Mouse (Mus musculus) testis, postnatal 10 days (tissue): ENCODE data around the gene Krt15.

ENCODE experiments used
- DNase-seq: peaks from one replicate; pipeline ENCODE4 v3.0.0; 2021; ENCODE audit warnings: low spot score

The Krt15 gene

DNA sequence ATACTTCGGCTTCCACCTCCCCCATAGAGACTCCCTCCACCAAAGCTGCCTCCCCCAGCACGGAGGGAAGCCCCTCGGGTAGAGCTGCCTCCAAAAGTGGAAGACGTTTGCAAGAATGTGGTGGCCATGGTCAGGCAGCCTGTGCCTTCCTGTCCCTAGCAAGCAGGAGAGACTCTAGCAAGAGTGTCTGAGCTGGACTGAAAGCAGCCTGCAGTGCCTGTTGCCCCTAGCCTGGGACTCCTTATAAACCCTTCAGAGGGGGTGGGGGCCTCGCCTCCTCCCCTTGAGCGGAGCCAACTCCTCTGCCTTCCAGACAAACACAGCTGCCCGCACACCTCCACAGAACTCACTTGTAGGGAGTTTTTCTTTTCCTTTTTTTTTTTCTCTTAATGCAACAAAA is at the start of gene Krt15:
Krt15 (minus strand) TSS at position 198 of the 400 bp plus-strand sequence.
- no peak for DNase-seq

- DNase-seq = no peak
Measured at GRCm38 (mm10) chr11:100181725-100182124, 46.0 kb upstream of the Krt15 start.

- no peak for DNase-seq
Measured at GRCm38 (mm10) chr11:100179260-100179659, 43.5 kb upstream of the Krt15 start.

- DNase-seq = no peak
Measured at GRCm38 (mm10) chr11:100178307-100178706, 42.6 kb upstream of the Krt15 start.

DNA sequence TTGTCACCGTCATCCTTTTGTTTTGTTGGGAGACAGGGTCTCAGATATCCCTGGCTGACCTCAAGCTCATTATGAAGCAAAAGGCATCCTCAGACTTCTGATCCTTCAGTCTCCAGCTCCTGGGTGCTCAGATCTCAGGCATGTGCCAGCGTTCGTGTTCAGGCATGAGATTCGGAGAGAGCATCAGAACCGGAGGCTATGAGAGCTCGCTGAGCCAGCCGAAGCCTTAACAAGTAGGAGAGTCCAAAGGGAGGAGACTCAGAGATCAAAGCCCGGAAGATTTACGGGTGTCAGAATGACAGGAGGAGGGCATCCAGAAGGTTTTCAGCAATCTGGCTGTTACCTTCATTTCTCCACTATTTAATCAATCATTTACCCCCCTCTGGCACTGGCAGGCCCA is 41.1 kb upstream of the Krt15 start:
- no peak for DNase-seq

- peak; percentile 92 for DNase-seq
Measured at GRCm38 (mm10) chr11:100168765-100169762, 33.3 kb upstream of the Krt15 start.

DNA sequence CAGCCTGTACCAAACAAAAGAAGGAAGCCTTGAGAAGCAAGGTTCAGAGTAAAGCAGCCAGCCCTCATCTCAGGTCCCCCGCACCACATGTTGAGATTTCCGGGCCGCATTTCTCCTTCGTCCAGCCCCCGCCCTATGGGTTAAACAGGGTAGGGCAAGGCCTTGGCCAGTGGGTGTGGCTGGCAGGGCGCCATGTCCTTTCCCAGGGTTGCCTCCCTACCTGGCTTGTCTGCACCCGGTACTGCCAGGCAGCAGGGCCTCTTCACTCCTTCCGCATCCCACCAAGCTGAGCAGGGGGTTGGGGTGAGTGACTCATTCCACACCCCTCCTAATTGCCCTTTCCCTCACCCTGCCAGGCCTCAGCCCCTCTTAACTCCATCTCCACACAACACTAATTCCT is 32.3 kb upstream of the Krt15 start:
- DNase-seq = peak; percentile 72

DNA sequence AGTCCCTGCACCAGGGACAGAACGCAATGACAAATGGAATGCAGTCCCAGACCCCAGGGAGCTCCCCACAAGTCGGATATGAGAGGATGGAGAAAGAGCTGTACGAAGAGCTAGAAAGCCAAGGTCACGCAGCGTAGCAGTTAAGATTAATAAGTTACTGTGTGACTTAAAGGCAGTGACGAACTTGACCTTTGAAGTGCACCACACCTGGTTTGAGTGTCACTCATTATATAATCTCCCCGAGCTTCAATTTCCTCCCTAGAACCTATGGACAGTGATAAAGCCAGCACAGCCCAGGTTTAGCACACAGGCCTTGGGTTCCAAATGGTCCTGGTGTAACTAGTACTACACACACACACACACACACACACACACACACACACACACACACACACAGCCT is 28.7 kb upstream of the Krt15 start:
- no peak for DNase-seq

- DNase-seq = no peak
Measured at GRCm38 (mm10) chr11:100157908-100158477, 22.3 kb upstream of the Krt15 start.

- no peak for DNase-seq
Measured at GRCm38 (mm10) chr11:100157331-100157730, 21.6 kb upstream of the Krt15 start.

GRCm38 (mm10) chr11:100155497-100156255 is 19.9 kb upstream of the Krt15 start:
- no peak for DNase-seq

DNA sequence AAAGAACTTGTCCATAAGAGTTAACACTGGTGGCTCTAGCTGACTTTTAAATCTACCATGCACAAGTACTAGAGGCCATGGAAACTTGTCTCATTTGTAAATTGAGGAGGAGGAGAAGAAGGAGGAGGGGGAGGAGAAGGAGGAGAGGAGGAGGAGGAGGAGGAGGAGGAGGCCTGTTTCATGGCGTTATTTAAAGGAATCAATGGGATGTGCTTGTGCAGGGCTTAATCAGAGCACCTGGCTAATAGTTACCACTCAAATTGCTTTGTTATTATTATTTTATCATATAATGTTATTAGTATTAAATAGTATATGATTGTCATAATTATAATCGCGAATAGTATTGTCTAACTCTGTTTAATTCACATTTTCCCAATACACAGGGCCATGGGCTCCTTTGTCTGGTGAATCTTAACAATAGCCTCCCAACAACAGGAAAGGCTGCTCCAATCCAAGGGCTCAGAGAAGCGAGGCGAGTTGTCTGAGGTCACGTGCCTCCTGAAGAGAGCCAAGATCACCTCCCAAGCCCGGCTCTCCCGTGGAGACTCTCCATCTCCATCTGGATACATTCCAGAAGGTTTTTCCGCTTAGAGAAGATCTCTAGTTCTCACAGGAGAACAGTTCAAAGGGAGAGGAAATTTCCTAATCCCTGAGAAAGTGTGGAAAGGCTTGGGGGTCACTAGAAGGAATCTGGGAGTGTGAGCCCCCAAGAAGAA is 13.0 kb upstream of the Krt15 start, which contains the start of gene Krt19:
Krt19 (minus strand) TSS at position 51 of the 716 bp plus-strand sequence.
- no peak for DNase-seq

- no peak for DNase-seq
Measured at GRCm38 (mm10) chr11:100147566-100148353, 12.0 kb upstream of the Krt15 start.

GRCm38 (mm10) chr11:100145858-100146560 is 10.3 kb upstream of the Krt15 start:
- no peak for DNase-seq

DNA sequence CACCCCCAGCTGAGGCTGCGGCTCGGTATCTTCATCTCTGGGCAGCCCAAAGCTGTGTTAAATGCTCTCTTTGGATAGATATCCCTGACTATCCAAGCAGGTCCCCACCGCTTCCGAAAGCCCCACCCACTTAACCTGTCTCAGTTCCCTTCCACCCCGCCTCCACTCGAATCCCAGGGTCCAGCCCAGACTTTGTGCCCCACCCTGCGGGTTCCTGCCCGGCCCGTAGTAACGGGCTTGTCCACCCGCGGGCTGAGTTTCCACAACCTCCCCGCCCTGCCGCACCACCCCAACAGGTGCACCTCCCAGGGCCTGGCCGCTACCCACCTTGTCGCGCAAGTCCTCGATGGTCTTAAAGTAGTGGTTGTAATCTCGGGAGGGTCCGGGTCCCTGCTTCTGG is 9.4 kb upstream of the Krt15 start:
- no peak for DNase-seq

- DNase-seq = no peak
Measured at GRCm38 (mm10) chr11:100140966-100141365, 5.2 kb upstream of the Krt15 start.

GRCm38 (mm10) chr11:100139391-100139790 is 3.7 kb upstream of the Krt15 start:
- no peak for DNase-seq

GRCm38 (mm10) chr11:100138809-100139208 is 3.1 kb upstream of the Krt15 start:
- no peak for DNase-seq

GRCm38 (mm10) chr11:100137693-100138092 is 2.0 kb upstream of the Krt15 start:
- DNase-seq = no peak

GRCm38 (mm10) chr11:100136559-100136958 is 831 bp upstream of the Krt15 start:
- no peak for DNase-seq
